Mouse (Mus musculus): Measurements from ENCODE around the gene Serpina5. TPM values are rescaled to one million over a fixed set of nuclear protein-coding genes. Genes with fewer than 3 reads are reported as not detected.
A peak's percentile ranks its signal among the peaks of the same experiment; 100 is the strongest.

Gene Serpina5
- polyA plus RNA-seq, 1 experiment from 2014 or later, result 0.18 TPM

GRCm38 (mm10) chr12:104140543-104141103 lies 39.7 kb downstream of the Serpina5 start:
- H3K9ac ChIP-seq (ENCODE audit: low read depth, low read length), result no peak overlapping the region
- H3K36me3 ChIP-seq (ENCODE audit: control insufficient read depth, insufficient read depth), result no peaks in the 10 kb centered on the region
- peaks cover 3% of the 10 kb centered on the region; the same call in 1 of the 2 replicates for H3K27me3 ChIP-seq (replicated peaks; ENCODE audit: control insufficient read depth, insufficient read depth, low read length)
- no peak for TF ChIP-seq CTCF (IDR thresholded peaks at IDR 0.05; ENCODE audit: low read depth)
- H3K4me1 ChIP-seq (replicated peaks; ENCODE audit: control insufficient read depth, insufficient read depth, low read length), result no peaks in the 10 kb centered on the region
- 56% methylated on average over 4 of the region's 4 CpGs for WGBS
- no peak overlapping the region for H3K4me3 ChIP-seq (ENCODE audit: low read depth, low read length)
- ATAC-seq, result peak; percentile 82
- no peaks in the 10 kb centered on the region for H3K9me3 ChIP-seq (ENCODE audit: control insufficient read depth)
- H3K4me2 ChIP-seq (replicated peaks; ENCODE audit: low read depth), result no peak overlapping the region
- H3K27ac ChIP-seq (ENCODE audit: low read depth, low read length), result no peak overlapping the region

- no peak for ATAC-seq
- Histone ChIP-seq H3K9ac (ENCODE audit: low read depth, low read length) (no peak overlapping the region), H3K4me1 (replicated peaks; ENCODE audit: control insufficient read depth, insufficient read depth, low read length) (no peaks in the 10 kb centered on the region), H3K9me3 (ENCODE audit: control insufficient read depth) (no peaks in the 10 kb centered on the region), H3K27me3 (replicated peaks; ENCODE audit: control insufficient read depth, insufficient read depth, low read length) (peaks cover 3% of the 10 kb centered on the region; the same call in 1 of the 2 replicates), H3K4me3 (ENCODE audit: low read depth, low read length) (no peak overlapping the region), H3K4me2 (replicated peaks; ENCODE audit: low read depth) (no peak overlapping the region), H3K27ac (ENCODE audit: low read depth, low read length) (no peak overlapping the region), H3K36me3 (ENCODE audit: control insufficient read depth, insufficient read depth) (no peaks in the 10 kb centered on the region)
- 78% methylated on average over 1 of the region's 1 CpGs for WGBS
- no peak for TF ChIP-seq CTCF (IDR thresholded peaks at IDR 0.05; ENCODE audit: low read depth)
Observed at GRCm38 (mm10) chr12:104141506-104141905, 40.6 kb downstream of the Serpina5 start.

- TF ChIP-seq CTCF (IDR thresholded peaks at IDR 0.05; ENCODE audit: low read depth), result no peak
- no peaks in the 10 kb centered on the region for H3K9me3 ChIP-seq (ENCODE audit: control insufficient read depth)
- WGBS, result 58% methylated on average over 1 of the region's 1 CpGs
- H3K36me3 ChIP-seq (ENCODE audit: control insufficient read depth, insufficient read depth), result no peaks in the 10 kb centered on the region
- no peak for ATAC-seq
- no peaks in the 10 kb centered on the region for H3K4me1 ChIP-seq (replicated peaks; ENCODE audit: control insufficient read depth, insufficient read depth, low read length)
- H3K9ac ChIP-seq (ENCODE audit: low read depth, low read length), result no peak overlapping the region
- no peak overlapping the region for H3K4me3 ChIP-seq (ENCODE audit: low read depth, low read length)
- H3K27me3 ChIP-seq (replicated peaks; ENCODE audit: control insufficient read depth, insufficient read depth, low read length), result peaks cover 3% of the 10 kb centered on the region; the same call in 1 of the 2 replicates
- H3K27ac ChIP-seq (ENCODE audit: low read depth, low read length), result no peak overlapping the region
- no peak overlapping the region for H3K4me2 ChIP-seq (replicated peaks; ENCODE audit: low read depth)
Observed at GRCm38 (mm10) chr12:104142427-104142826, 41.5 kb downstream of the Serpina5 start.

GRCm38 (mm10) chr12:104143286-104143685 lies 42.4 kb downstream of the Serpina5 start:
- H3K9me3 ChIP-seq (ENCODE audit: control insufficient read depth), result no peaks in the 10 kb centered on the region
- H3K36me3 ChIP-seq (ENCODE audit: control insufficient read depth, insufficient read depth), result no peaks in the 10 kb centered on the region
- 29% methylated on average over 1 of the region's 1 CpGs for WGBS
- H3K4me2 ChIP-seq (replicated peaks; ENCODE audit: low read depth), result no peak overlapping the region
- no peak overlapping the region for H3K9ac ChIP-seq (ENCODE audit: low read depth, low read length)
- H3K4me3 ChIP-seq (ENCODE audit: low read depth, low read length), result no peak overlapping the region
- TF ChIP-seq CTCF (IDR thresholded peaks at IDR 0.05; ENCODE audit: low read depth), result no peak
- no peak overlapping the region for H3K27ac ChIP-seq (ENCODE audit: low read depth, low read length)
- no peaks in the 10 kb centered on the region for H3K4me1 ChIP-seq (replicated peaks; ENCODE audit: control insufficient read depth, insufficient read depth, low read length)
- H3K27me3 ChIP-seq (replicated peaks; ENCODE audit: control insufficient read depth, insufficient read depth, low read length), result peaks cover 3% of the 10 kb centered on the region; the same call in 1 of the 2 replicates
- ATAC-seq, result peak; percentile 42

- peaks cover 6% of the 10 kb centered on the region; the same call in 1 of the 2 replicates for H3K27me3 ChIP-seq (replicated peaks; ENCODE audit: control insufficient read depth, insufficient read depth, low read length)
- no peak overlapping the region for H3K4me3 ChIP-seq (ENCODE audit: low read depth, low read length)
- ATAC-seq, result no peak
- no peaks in the 10 kb centered on the region for H3K36me3 ChIP-seq (ENCODE audit: control insufficient read depth, insufficient read depth)
- no peaks in the 10 kb centered on the region for H3K9me3 ChIP-seq (ENCODE audit: control insufficient read depth)
- H3K4me1 ChIP-seq (replicated peaks; ENCODE audit: control insufficient read depth, insufficient read depth, low read length), result no peaks in the 10 kb centered on the region
- H3K9ac ChIP-seq (ENCODE audit: low read depth, low read length), result no peak overlapping the region
- TF ChIP-seq CTCF (IDR thresholded peaks at IDR 0.05; ENCODE audit: low read depth), result no peak
- H3K27ac ChIP-seq (ENCODE audit: low read depth, low read length), result no peak overlapping the region
- no peak overlapping the region for H3K4me2 ChIP-seq (replicated peaks; ENCODE audit: low read depth)
- 86% methylated on average over 2 of the region's 2 CpGs for WGBS
Observed at GRCm38 (mm10) chr12:104145571-104145970, 44.7 kb downstream of the Serpina5 start.

- Histone ChIP-seq H3K4me3 (ENCODE audit: low read depth, low read length) (no peak overlapping the region), H3K27ac (ENCODE audit: low read depth, low read length) (no peak overlapping the region), H3K4me1 (replicated peaks; ENCODE audit: control insufficient read depth, insufficient read depth, low read length) (no peaks in the 10 kb centered on the region), H3K36me3 (ENCODE audit: control insufficient read depth, insufficient read depth) (no peaks in the 10 kb centered on the region), H3K9me3 (ENCODE audit: control insufficient read depth) (no peaks in the 10 kb centered on the region), H3K4me2 (replicated peaks; ENCODE audit: low read depth) (no peak overlapping the region), H3K9ac (ENCODE audit: low read depth, low read length) (no peak overlapping the region), H3K27me3 (replicated peaks; ENCODE audit: control insufficient read depth, insufficient read depth, low read length) (peaks cover 5% of the 10 kb centered on the region; the same call in 1 of the 2 replicates)
- TF ChIP-seq CTCF (IDR thresholded peaks at IDR 0.05; ENCODE audit: low read depth), result no peak
- 77% methylated on average over 2 of the region's 2 CpGs for WGBS
- ATAC-seq, result no peak
Observed at GRCm38 (mm10) chr12:104151989-104152388, 51.1 kb downstream of the Serpina5 start.
